Mouse (Mus musculus): ENCODE results near the gene Pde6d. TPM values are rescaled to one million over a fixed set of nuclear protein-coding genes. Genes with fewer than 3 reads are reported as not detected.

Gene Pde6d
- 22.4 TPM for polyA plus RNA-seq (2014; fragmentation: Illumina TruSeq; extraction: RNeasy Lipid Tissue Mini Kit (QIAGEN cat#74804); ENCODE audit: low read depth, low replicate concordance)

GRCm38 (mm10) chr1:86582451-86583096, at the start of gene Pde6d, which contains the start of gene Cops7b:
Gene Pde6d (minus strand): TSS chr1:86582629.
Gene Cops7b (plus strand): TSS chr1:86582904.

GRCm38 (mm10) chr1:86526116-86526788, 56.2 kb downstream of the Pde6d start, which contains the start of gene Ptma:
Gene Ptma (plus strand): TSS chr1:86526726.

Other genes with a start within 250 kb of the Pde6d start
- 363 TPM for gene Ncl, start 223.2 kb downstream of the Pde6d start, polyA plus RNA-seq (2014; fragmentation: Illumina TruSeq; extraction: RNeasy Lipid Tissue Mini Kit (QIAGEN cat#74804); ENCODE audit: low read depth, low replicate concordance)
- not detected for gene Nmur1, start 156.4 kb downstream of the Pde6d start, polyA plus RNA-seq (2014; fragmentation: Illumina TruSeq; extraction: RNeasy Lipid Tissue Mini Kit (QIAGEN cat#74804); ENCODE audit: low read depth, low replicate concordance)
- gene Tex44, start 156.3 kb downstream of the Pde6d start, polyA plus RNA-seq (2014; fragmentation: Illumina TruSeq; extraction: RNeasy Lipid Tissue Mini Kit (QIAGEN cat#74804); ENCODE audit: low read depth, low replicate concordance) = not detected
- 1,773 TPM for gene Ptma, start 55.9 kb downstream of the Pde6d start, polyA plus RNA-seq (2014; fragmentation: Illumina TruSeq; extraction: RNeasy Lipid Tissue Mini Kit (QIAGEN cat#74804); ENCODE audit: low read depth, low replicate concordance)
- 5.0 TPM for gene Cops7b, start 275 bp upstream of the Pde6d start, polyA plus RNA-seq (2014; fragmentation: Illumina TruSeq; extraction: RNeasy Lipid Tissue Mini Kit (QIAGEN cat#74804); ENCODE audit: low read depth, low replicate concordance)
- not detected for gene Nppc, start 87.9 kb upstream of the Pde6d start, polyA plus RNA-seq (2014; fragmentation: Illumina TruSeq; extraction: RNeasy Lipid Tissue Mini Kit (QIAGEN cat#74804); ENCODE audit: low read depth, low replicate concordance)
- gene Dis3l2, start 121.2 kb upstream of the Pde6d start, polyA plus RNA-seq (2014; fragmentation: Illumina TruSeq; extraction: RNeasy Lipid Tissue Mini Kit (QIAGEN cat#74804); ENCODE audit: low read depth, low replicate concordance) = 7.2 TPM